Mouse (Mus musculus) embryonic fibroblast, embryonic 13.5 days (primary cell): ENCODE data around the gene Gkap1. TPM values are rescaled to one million over a fixed set of nuclear protein-coding genes. Genes with fewer than 3 reads are reported as not detected.

Experiments used
- H3K27ac ChIP-seq: 2 replicates; pipeline ENCODE4 v1.5.1; 2012; ENCODE audit warnings: low read length, control low read depth, inconsistent platforms; ENCODE audit not compliant: insufficient read depth
- H3K4me1 ChIP-seq: 2 replicates; pipeline ENCODE4 v1.6.1; 2011; ENCODE audit warnings: low read length; ENCODE audit not compliant: control insufficient read depth, insufficient read depth
- H3K4me3 ChIP-seq: 2 replicates; pipeline ENCODE4 v1.5.1; 2011; ENCODE audit warnings: mild to moderate bottlenecking, control low read depth, low read length; ENCODE audit not compliant: insufficient read depth
- CTCF ChIP-seq: IDR thresholded peaks from 2 replicates; pipeline ENCODE4 v1.5.1; 2011; ENCODE audit warnings: mild to moderate bottlenecking, control low read depth, low read length, moderate library complexity, borderline replicate concordance; ENCODE audit not compliant: insufficient read depth
- POLR2A ChIP-seq: IDR thresholded peaks from 2 replicates; pipeline ENCODE4 v1.6.1; 2011; ENCODE audit warnings: low read depth, mild to moderate bottlenecking, control low read depth, low read length, moderate library complexity
- polyA plus RNA-seq: library from polyadenylated mRNA; stranded (reverse); fragments of >200 nt; gene quantifications from 2 replicates; pipeline ENCODE4 v1.2.4, GENCODE M21; 2011; ENCODE audit warnings: low read depth; ENCODE audit not compliant: missing spikeins, insufficient read length

Gkap1 gene
- polyA plus RNA-seq, 1 experiment = 33.9 TPM

- no peaks in the 10 kb centered on the region for H3K4me1 ChIP-seq
- no peak overlapping the region for H3K4me3 ChIP-seq
- TF ChIP-seq POLR2A (no peak), CTCF (no peak)
- no peak overlapping the region for H3K27ac ChIP-seq
These were observed 23.3 kb upstream of the Gkap1 start for GRCm38 (mm10) chr13:58298756-58299155.

GRCm38 (mm10) chr13:58295582-58295981 is 20.1 kb upstream of the Gkap1 start:
- TF ChIP-seq POLR2A = no peak
- no peak for TF ChIP-seq CTCF
- H3K27ac ChIP-seq = no peak overlapping the region
- H3K4me3 ChIP-seq = no peak overlapping the region
- H3K4me1 ChIP-seq = no peaks in the 10 kb centered on the region

GRCm38 (mm10) chr13:58292811-58293210 is 17.3 kb upstream of the Gkap1 start:
- TF ChIP-seq CTCF = no peak
- no peak overlapping the region for H3K27ac ChIP-seq
- no peak overlapping the region for H3K4me3 ChIP-seq
- H3K4me1 ChIP-seq = no peaks in the 10 kb centered on the region

DNA sequence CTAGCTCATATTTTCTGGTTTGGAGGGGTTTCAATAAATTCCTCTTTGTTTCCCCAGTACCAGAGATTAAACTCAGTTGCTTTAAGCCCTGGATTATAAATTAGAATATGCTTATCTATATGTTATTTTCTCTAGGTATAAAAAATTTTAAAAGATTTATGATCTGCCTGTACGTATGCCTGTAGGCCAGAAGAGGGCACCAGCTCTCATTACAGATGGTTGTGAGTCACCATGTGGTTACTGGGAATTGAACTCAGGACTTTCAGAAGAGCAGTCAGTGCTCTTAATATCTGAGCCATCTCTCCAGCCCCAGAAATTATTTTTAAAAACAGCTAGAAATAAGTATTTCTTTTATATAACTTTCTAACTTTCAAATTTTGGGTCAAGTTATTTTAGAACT is 13.8 kb upstream of the Gkap1 start:
- Histone ChIP-seq H3K4me1 (no peaks in the 10 kb centered on the region), H3K4me3 (no peak overlapping the region), H3K27ac (no peak overlapping the region)
- TF ChIP-seq CTCF = no peak
- no peak for TF ChIP-seq POLR2A

- TF ChIP-seq POLR2A (no peak), CTCF (peak; percentile 87)
- no peak overlapping the region for H3K4me3 ChIP-seq
- H3K4me1 ChIP-seq = no peaks in the 10 kb centered on the region
- H3K27ac ChIP-seq = no peak overlapping the region
These were observed 12.3 kb upstream of the Gkap1 start for GRCm38 (mm10) chr13:58287822-58288221.

DNA sequence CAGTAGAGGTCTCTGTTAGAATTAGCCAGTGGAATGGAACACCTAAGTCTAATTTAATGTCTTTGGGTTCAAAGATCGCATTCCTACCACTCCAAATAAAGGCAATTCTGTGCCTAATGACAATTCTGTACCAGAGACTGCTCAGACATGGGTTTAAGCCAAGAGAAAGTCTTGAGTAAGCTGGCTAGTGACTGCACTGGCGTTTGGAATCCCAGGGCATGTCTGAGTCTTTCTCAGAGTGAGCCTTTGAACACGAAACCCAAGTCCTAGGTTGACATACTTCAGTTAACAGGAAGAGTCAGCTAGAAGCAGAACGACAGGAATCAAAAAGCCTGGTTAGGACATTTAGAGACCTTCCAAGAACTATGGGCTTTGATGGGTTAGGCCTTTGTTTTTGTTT is 8.0 kb upstream of the Gkap1 start:
- H3K4me1 ChIP-seq = no peaks in the 10 kb centered on the region
- no peak for TF ChIP-seq CTCF
- no peak for TF ChIP-seq POLR2A
- H3K27ac ChIP-seq = no peak overlapping the region
- no peak overlapping the region for H3K4me3 ChIP-seq

DNA sequence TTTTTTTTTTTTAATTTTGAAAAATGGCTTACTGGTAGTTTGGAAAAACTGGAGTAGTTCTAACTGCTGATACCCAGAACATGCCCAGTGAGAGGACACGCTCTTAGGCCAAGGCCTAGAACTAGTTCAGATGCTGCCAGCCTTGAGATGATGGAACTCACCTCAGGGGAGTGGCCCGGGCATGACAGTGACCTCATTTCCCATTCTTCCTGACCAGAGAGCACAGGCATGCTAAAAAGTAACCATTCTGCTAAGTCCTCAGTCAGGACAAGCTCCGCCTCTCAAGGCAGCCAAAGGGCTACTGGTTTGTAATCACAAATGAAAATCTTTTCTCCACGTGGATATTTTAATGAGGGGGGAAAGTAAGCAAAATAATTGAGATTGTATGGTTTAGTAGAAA is 6.4 kb upstream of the Gkap1 start:
- Histone ChIP-seq H3K4me3 (no peak overlapping the region), H3K27ac (no peak overlapping the region), H3K4me1 (no peaks in the 10 kb centered on the region)
- TF ChIP-seq CTCF (no peak), POLR2A (no peak)

DNA sequence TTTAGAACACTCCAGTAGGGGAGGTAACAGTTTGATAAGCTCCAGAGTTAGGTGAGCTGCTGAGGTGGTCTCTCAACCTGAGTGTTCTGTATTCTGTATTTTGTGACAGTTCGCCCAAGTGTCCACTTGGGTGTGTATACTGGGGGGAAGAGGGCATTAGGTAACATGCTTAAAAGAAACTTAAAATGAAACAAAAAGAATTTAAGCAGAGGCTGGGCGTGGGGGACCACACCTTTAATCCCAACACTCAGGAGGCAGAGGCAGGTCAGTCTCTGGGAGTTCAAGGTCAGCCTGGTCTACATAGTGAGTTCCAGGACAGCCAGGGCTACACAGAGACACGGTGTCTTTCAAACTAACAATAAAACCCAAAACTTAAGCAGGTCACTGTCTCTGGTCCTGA is 5.0 kb upstream of the Gkap1 start:
- Histone ChIP-seq H3K27ac (no peak overlapping the region), H3K4me1 (no peaks in the 10 kb centered on the region; the same call in 1 of the 2 replicates), H3K4me3 (no peak overlapping the region)
- TF ChIP-seq CTCF = no peak
- TF ChIP-seq POLR2A = no peak

DNA sequence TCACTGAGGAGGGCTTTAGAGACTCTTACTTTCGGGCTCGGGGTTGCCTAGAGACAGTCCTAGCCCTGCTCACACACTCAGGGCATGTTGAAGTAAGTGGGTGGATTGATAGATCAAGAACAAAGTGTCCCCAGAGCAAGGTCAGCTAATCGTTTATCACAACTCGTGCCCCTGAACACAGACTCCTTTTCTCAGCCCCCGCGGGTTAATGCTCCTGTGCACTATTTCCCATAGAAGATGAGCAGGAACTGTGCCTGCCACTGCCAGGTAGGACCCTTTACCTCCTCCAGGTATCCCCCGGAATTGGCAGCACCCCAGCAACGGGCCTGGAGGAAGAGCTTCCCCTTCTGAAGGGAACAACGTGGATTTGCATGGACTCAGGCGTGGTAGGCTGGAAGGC is 757 bp upstream of the Gkap1 start:
- Histone ChIP-seq H3K27ac (no peak overlapping the region), H3K4me3 (no peak overlapping the region), H3K4me1 (no peaks in the 10 kb centered on the region; the same call in 1 of the 2 replicates)
- TF ChIP-seq CTCF = no peak
- no peak for TF ChIP-seq POLR2A

GRCm38 (mm10) chr13:58275076-58275475 is 423 bp downstream of the Gkap1 start:
- no peak for TF ChIP-seq POLR2A
- TF ChIP-seq CTCF = no peak
- Histone ChIP-seq H3K27ac (no peak overlapping the region), H3K4me1 (no peaks in the 10 kb centered on the region; the same call in 1 of the 2 replicates), H3K4me3 (peak overlapping the region; percentile 61)
